Mouse (Mus musculus) pancreas, adult 10 weeks (tissue): Measurements from ENCODE around the gene 9630041A04Rik. TPM values are rescaled to one million over a fixed set of nuclear protein-coding genes. Genes with fewer than 3 reads are reported as not detected.

ENCODE experiments used
- polyA plus RNA-seq: library from polyadenylated mRNA; stranded (reverse); fragments of 350-450 nt; fragmentation: Illumina TruSeq; extraction: RNeasy Lipid Tissue Mini Kit (QIAGEN cat#74804); gene quantifications from one replicate; pipeline ENCODE4 v1.2.3, GENCODE M21; 2015; ENCODE audit warnings: low read depth, low replicate concordance; ENCODE audit not compliant: insufficient read depth

9630041A04Rik gene
- not detected for polyA plus RNA-seq

DNA sequence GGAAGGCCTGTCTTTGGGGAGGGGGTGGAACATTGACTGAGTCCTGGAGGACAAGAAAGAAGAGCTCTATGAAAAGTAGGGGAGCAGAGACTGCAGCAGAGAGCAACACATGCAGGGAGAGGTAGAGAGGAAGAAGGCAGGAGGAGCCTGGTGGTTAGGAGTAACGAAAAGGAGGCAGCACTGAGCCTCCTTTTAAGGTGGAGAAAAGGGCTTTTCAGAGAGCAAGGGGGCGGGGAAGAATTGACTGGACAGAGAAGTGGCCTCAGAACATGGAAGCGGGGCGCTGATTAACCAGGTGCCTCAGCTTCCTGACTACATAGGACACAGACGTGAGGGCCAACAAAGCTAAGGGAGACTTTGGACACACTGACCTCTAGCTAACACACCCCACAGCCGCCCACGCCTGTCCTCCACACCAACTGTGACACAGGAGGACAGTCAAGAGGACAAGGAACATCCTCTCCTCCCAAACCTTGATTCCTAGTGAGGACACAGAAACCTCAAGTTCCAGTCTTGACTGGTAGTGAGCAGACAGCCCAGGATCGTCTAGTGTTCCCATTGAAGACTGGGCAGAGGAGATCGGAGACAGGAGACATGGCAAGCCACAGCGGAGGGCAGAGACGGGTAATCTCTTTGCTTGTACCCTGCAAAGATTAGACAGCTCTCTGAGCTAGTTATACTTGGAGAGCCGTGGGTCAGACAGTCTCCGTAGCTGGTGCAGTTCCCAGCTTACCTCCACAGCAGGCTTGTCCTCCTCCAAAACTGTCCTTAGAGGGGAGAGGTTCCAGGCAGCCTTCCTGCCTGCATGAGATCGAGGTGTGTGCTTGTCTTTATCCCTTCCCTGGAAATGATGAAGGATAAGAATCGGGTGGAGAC, at the start of gene 9630041A04Rik:
Gene 9630041A04Rik, plus strand, starts transcription at position 246 of the 876 bp plus-strand sequence.

